Mouse (Mus musculus) neural tube, embryonic 15.5 days (tissue): ENCODE data around the gene Vmo1. TPM values are rescaled to one million over a fixed set of nuclear protein-coding genes. Genes with fewer than 3 reads are reported as not detected.
A peak's percentile ranks its signal among the peaks of the same experiment; 100 is the strongest.

Experiments
- ATAC-seq: fragments of 200-750 bp; cut with Nextera tagmentation; 2 replicates; pipeline ENCODE4 v1.8.0; 2017; ENCODE audit warnings: mild to moderate bottlenecking, moderate TSS enrichment, moderate library complexity; ENCODE audit not compliant: low FRiP score
- H3K27ac ChIP-seq: fragments of 300-500 bp; sonication (generic); replicated peaks from 2 replicates; pipeline ENCODE4 v1.5.1; 2015; ENCODE audit warnings: mild to moderate bottlenecking, inconsistent platforms
- H3K27me3 ChIP-seq: fragments of 300-500 bp; sonication (generic); replicated peaks from 2 replicates; pipeline ENCODE4 v1.6.1; 2015; ENCODE audit warnings: inconsistent platforms
- H3K36me3 ChIP-seq: fragments of 300-500 bp; sonication (generic); 2 replicates; pipeline ENCODE4 v1.6.1; 2015; ENCODE audit warnings: inconsistent platforms
- H3K4me1 ChIP-seq: fragments of 300-500 bp; sonication (generic); 2 replicates; pipeline ENCODE4 v1.6.1; 2015; ENCODE audit warnings: inconsistent platforms
- H3K4me2 ChIP-seq: fragments of 300-500 bp; sonication (generic); 2 replicates; pipeline ENCODE4 v1.6.1; 2015; ENCODE audit warnings: inconsistent platforms, mild to moderate bottlenecking, moderate library complexity
- H3K4me3 ChIP-seq: fragments of 300-500 bp; sonication (generic); replicated peaks from 2 replicates; pipeline ENCODE4 v1.5.1; 2015; ENCODE audit warnings: mild to moderate bottlenecking, inconsistent platforms
- H3K9ac ChIP-seq: fragments of 300-500 bp; sonication (generic); replicated peaks from 2 replicates; pipeline ENCODE4 v1.6.1; 2015; ENCODE audit warnings: mild to moderate bottlenecking, inconsistent platforms
- H3K9me3 ChIP-seq: fragments of 300-500 bp; sonication (generic); replicated peaks from 2 replicates; pipeline ENCODE4 v1.6.1; 2016; ENCODE audit warnings: inconsistent platforms
- WGBS: fragments of 180-500 bp; shearing (Covaris S2); methylation state at CpG from one replicate; pipeline ENCODE4 v1.1.7; 2015; ENCODE audit warnings: mixed read lengths; 5-methylcytosine and 5-hydroxymethylcytosine counted together
- polyA plus RNA-seq: library from polyadenylated mRNA; unstranded; fragments of >200 nt; fragmentation: Nextera tagmentation; extraction: Ambion mirVana; gene quantifications from 2 replicates; pipeline ENCODE4 v1.2.1, GENCODE M21; 2015

The Vmo1 gene
- polyA plus RNA-seq = 0.32 and 0.96 TPM in 2 replicates

GRCm38 (mm10) chr11:70514288-70514687 is at the start of gene Vmo1:
Vmo1 (minus strand) TSS chr11:70514616.
- Histone ChIP-seq H3K4me2 (no peak within 1 kb of the TSS), H3K4me3 (no peak within 1 kb of the TSS), H3K9ac (no peak within 1 kb of the TSS), H3K27ac (no peak within 1 kb of the TSS), H3K4me1 (peaks cover 9% of the 10 kb centered on the region), H3K27me3 (no peaks in the 10 kb centered on the region), H3K36me3 (no peaks in the 10 kb centered on the region), H3K9me3 (no peaks in the 10 kb centered on the region)
- WGBS = 96% methylated on average over 7 of the region's 7 CpGs
- no peak for ATAC-seq

GRCm38 (mm10) chr11:70563470-70564275 is 49.3 kb upstream of the Vmo1 start:
- peaks cover 49% of the 10 kb centered on the region for H3K4me1 ChIP-seq
- no peak for ATAC-seq
- H3K9me3 ChIP-seq = no peaks in the 10 kb centered on the region

GRCm38 (mm10) chr11:70562995-70563469 is 48.6 kb upstream of the Vmo1 start:
- peak; percentile 37 for ATAC-seq
- Histone ChIP-seq H3K9me3 (no peaks in the 10 kb centered on the region), H3K36me3 (no peaks in the 10 kb centered on the region), H3K4me1 (peaks cover 49% of the 10 kb centered on the region), H3K27ac (peak overlapping the region; percentile 87), H3K4me3 (peak overlapping the region; percentile 94), H3K27me3 (no peaks in the 10 kb centered on the region), H3K9ac (peak overlapping the region; percentile 95), H3K4me2 (peak overlapping the region; percentile 78)
- WGBS = under 1% methylated on average over 21 of the region's 31 CpGs

More at GRCm38 (mm10) chr11:70563470-70564275, 49.3 kb upstream of the Vmo1 start:
- H3K27ac ChIP-seq = peak overlapping the region; percentile 87
- peak overlapping the region; percentile 95 for H3K9ac ChIP-seq
- peak overlapping the region; percentile 94 for H3K4me3 ChIP-seq
- WGBS = under 1% methylated on average over 25 of the region's 25 CpGs
- no peaks in the 10 kb centered on the region for H3K27me3 ChIP-seq
- H3K36me3 ChIP-seq = no peaks in the 10 kb centered on the region
- H3K4me2 ChIP-seq = peak overlapping the region; percentile 78

GRCm38 (mm10) chr11:70562287-70562994 is 48.0 kb upstream of the Vmo1 start, which contains the start of gene Mink1:
Mink1 (plus strand) TSS chr11:70562881.
- WGBS = under 1% methylated on average over 34 of the region's 57 CpGs
- H3K27me3 ChIP-seq = no peaks in the 10 kb centered on the region
- H3K4me1 ChIP-seq = peaks cover 49% of the 10 kb centered on the region
- peak; percentile 91 for ATAC-seq
- H3K36me3 ChIP-seq = no peaks in the 10 kb centered on the region
- H3K4me3 ChIP-seq = peak within 1 kb of the TSS; percentile 94
- H3K9me3 ChIP-seq = no peaks in the 10 kb centered on the region
- peak within 1 kb of the TSS; percentile 95 for H3K9ac ChIP-seq
- peak within 1 kb of the TSS; percentile 87 for H3K27ac ChIP-seq
- H3K4me2 ChIP-seq = peak within 1 kb of the TSS; percentile 78

GRCm38 (mm10) chr11:70561937-70562286 is 47.5 kb upstream of the Vmo1 start:
- no peaks in the 10 kb centered on the region for H3K27me3 ChIP-seq
- 4% methylated on average over 2 of the region's 2 CpGs for WGBS
- no peaks in the 10 kb centered on the region for H3K36me3 ChIP-seq
- ATAC-seq = no peak
- peak overlapping the region; percentile 87 for H3K27ac ChIP-seq
- peak overlapping the region; percentile 78 for H3K4me2 ChIP-seq
- H3K4me3 ChIP-seq = peak overlapping the region; percentile 94
- H3K4me1 ChIP-seq = peaks cover 44% of the 10 kb centered on the region
- H3K9me3 ChIP-seq = no peaks in the 10 kb centered on the region
- H3K9ac ChIP-seq = peak overlapping the region; percentile 95

- peaks cover 3% of the 10 kb centered on the region; the same call in 1 of the 2 replicates for H3K36me3 ChIP-seq
- no peak overlapping the region for H3K4me2 ChIP-seq
- no peak overlapping the region for H3K9ac ChIP-seq
- whole genome bisulfite sequencing = 87% methylated on average over 9 of the region's 9 CpGs
- no peak overlapping the region for H3K4me3 ChIP-seq
- peaks cover 8% of the 10 kb centered on the region for H3K4me1 ChIP-seq
- no peak for ATAC-seq
- no peaks in the 10 kb centered on the region for H3K27me3 ChIP-seq
- no peaks in the 10 kb centered on the region for H3K9me3 ChIP-seq
- H3K27ac ChIP-seq = no peak overlapping the region
Measured at GRCm38 (mm10) chr11:70557545-70557944, 43.1 kb upstream of the Vmo1 start.

GRCm38 (mm10) chr11:70553940-70554339 is 39.5 kb upstream of the Vmo1 start:
- Histone ChIP-seq H3K4me1 (no peaks in the 10 kb centered on the region), H3K4me3 (no peak overlapping the region), H3K9ac (no peak overlapping the region), H3K27me3 (no peaks in the 10 kb centered on the region), H3K4me2 (no peak overlapping the region), H3K27ac (no peak overlapping the region), H3K36me3 (peaks cover 3% of the 10 kb centered on the region; the same call in 1 of the 2 replicates), H3K9me3 (no peaks in the 10 kb centered on the region)
- 24% methylated on average over 7 of the region's 7 CpGs for WGBS
- no peak for ATAC-seq

- Histone ChIP-seq H3K36me3 (peaks cover 3% of the 10 kb centered on the region; the same call in 1 of the 2 replicates), H3K9ac (no peak overlapping the region), H3K27ac (no peak overlapping the region), H3K27me3 (no peaks in the 10 kb centered on the region), H3K4me2 (no peak overlapping the region), H3K4me3 (no peak overlapping the region), H3K4me1 (no peaks in the 10 kb centered on the region), H3K9me3 (no peaks in the 10 kb centered on the region)
- no peak for ATAC-seq
- 90% methylated on average over 8 of the region's 8 CpGs for WGBS
Measured at GRCm38 (mm10) chr11:70551526-70551925, 37.1 kb upstream of the Vmo1 start.

GRCm38 (mm10) chr11:70544496-70544895 is 30.1 kb upstream of the Vmo1 start:
- Histone ChIP-seq H3K9ac (no peak overlapping the region), H3K27ac (no peak overlapping the region), H3K27me3 (no peaks in the 10 kb centered on the region; the same call in 1 of the 2 replicates), H3K9me3 (no peaks in the 10 kb centered on the region), H3K4me3 (no peak overlapping the region), H3K36me3 (peaks cover 6% of the 10 kb centered on the region; the same call in 1 of the 2 replicates), H3K4me1 (peaks cover 15% of the 10 kb centered on the region), H3K4me2 (no peak overlapping the region)
- WGBS = 84% methylated on average over 7 of the region's 7 CpGs
- no peak for ATAC-seq

- H3K27ac ChIP-seq = peak overlapping the region; percentile 46; the same call in 1 of the 2 replicates
- H3K9me3 ChIP-seq = no peaks in the 10 kb centered on the region
- no peak overlapping the region for H3K9ac ChIP-seq
- 74% methylated on average over 5 of the region's 5 CpGs for WGBS
- peak overlapping the region; percentile 82 for H3K4me2 ChIP-seq
- H3K36me3 ChIP-seq = peaks cover 6% of the 10 kb centered on the region; the same call in 1 of the 2 replicates
- peaks cover 19% of the 10 kb centered on the region for H3K4me1 ChIP-seq
- H3K27me3 ChIP-seq = no peaks in the 10 kb centered on the region; the same call in none of the 2 replicates
- no peak for ATAC-seq
- peak overlapping the region; percentile 67 for H3K4me3 ChIP-seq
Measured at GRCm38 (mm10) chr11:70541415-70541814, 27.0 kb upstream of the Vmo1 start.

GRCm38 (mm10) chr11:70540928-70541327 is 26.5 kb upstream of the Vmo1 start:
- Histone ChIP-seq H3K4me3 (peak overlapping the region; percentile 67), H3K36me3 (peaks cover 3% of the 10 kb centered on the region; the same call in 1 of the 2 replicates), H3K4me1 (peaks cover 19% of the 10 kb centered on the region), H3K27me3 (no peaks in the 10 kb centered on the region; the same call in none of the 2 replicates), H3K9ac (0 out of 2 replicates have a peak overlapping the region, but pooled peaks have one; percentile 67), H3K4me2 (peak overlapping the region; percentile 82), H3K9me3 (no peaks in the 10 kb centered on the region), H3K27ac (0 out of 2 replicates have a peak overlapping the region, but pooled peaks have one; percentile 43)
- 89% methylated on average over 7 of the region's 7 CpGs for WGBS
- ATAC-seq = no peak
